Mouse (Mus musculus) erythroblast, embryonic 14.5 days (primary cell): ENCODE results near the gene Uvrag.

Experiments
- GATA1 ChIP-seq: IDR thresholded peaks from 2 replicates; pipeline ENCODE4 v1.6.1; 2012; ENCODE audit warnings: low read length, inconsistent platforms, mixed read lengths
- TAL1 ChIP-seq: IDR thresholded peaks from 3 replicates; pipeline ENCODE4 v1.6.1; 2012; ENCODE audit warnings: low read length, inconsistent platforms, mixed read lengths

DNA sequence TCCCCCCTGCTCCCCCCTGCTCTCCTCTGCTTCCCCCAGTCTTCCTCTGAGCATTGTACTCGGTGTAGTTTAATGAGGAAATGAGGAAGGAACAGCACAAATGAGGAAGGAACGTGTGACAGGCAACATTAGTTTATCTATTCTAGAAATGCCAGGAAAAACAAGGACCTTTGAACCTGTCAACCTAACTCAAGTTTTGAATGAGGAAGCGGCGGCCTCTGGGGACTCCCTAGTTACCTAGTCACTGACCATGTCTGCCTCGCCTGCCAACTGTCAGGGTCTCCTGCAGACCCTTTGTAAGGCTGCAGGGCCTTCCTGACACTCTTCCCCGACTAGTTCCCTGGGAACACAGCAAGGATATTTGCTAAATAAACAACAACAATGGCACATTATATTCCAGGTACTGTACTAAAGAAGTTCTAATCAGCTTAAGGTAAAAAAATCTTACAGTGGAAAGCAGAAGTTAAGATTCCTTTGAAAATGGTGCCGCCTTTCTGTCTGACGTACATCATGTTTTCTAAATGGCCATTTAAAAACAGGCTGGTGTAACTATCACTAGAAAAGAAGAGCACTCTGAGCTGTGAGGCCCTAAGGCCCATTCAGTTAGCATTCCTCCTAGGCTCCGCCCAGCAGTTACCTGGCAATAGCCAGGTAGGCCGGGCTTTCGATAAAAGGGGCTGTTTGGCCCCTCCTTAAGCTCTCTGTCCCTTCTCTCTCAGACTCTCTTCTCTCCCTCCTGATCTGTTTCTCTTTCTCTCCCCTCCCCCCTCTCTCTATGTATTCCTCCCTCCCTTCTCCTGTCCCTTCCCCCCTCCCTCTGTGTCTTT, 39.0 kb downstream of the Uvrag start:
- no peak for TF ChIP-seq TAL1
- TF ChIP-seq GATA1, result no peak
